Mouse (Mus musculus): ENCODE results near the gene Rph3al. TPM values are rescaled to one million over a fixed set of nuclear protein-coding genes. Genes with fewer than 3 reads are reported as not detected.

Rph3al gene
- total RNA-seq, 2 experiments from 2014 or later = 15.0 to 17.0 TPM

Other genes with a start within 250 kb of the Rph3al start
- 100 to 1,000 TPM; 639 to 647 TPM for gene Ywhae, start 205.6 kb downstream of the Rph3al start, total RNA-seq (2021)
- 10 to 100 TPM; 11.7 to 12.1 TPM for gene Doc2b, start 142.4 kb downstream of the Rph3al start, total RNA-seq (2021)
- gene 1700016K19Rik, start 61.5 kb upstream of the Rph3al start, total RNA-seq (2021) = not detected
- gene Rflnb, start 89.4 kb upstream of the Rph3al start, total RNA-seq (2021) = 10 to 100 TPM; 14.2 to 27.1 TPM
- 10 to 100 TPM; 44.7 to 49.4 TPM for gene Vps53, start 241.2 kb upstream of the Rph3al start, total RNA-seq (2021)
- gene Fam57a, start 241.2 kb upstream of the Rph3al start, total RNA-seq (2021) = 1 to 10 TPM; 3.9 to 5.8 TPM